ENCODE assay signal across 8 mouse cellular contexts in genomic region chr11:31871911-31872310, GRCm38 (mm10). TPM values are rescaled to one million over a fixed set of nuclear protein-coding genes. Genes with fewer than 3 reads are reported as not detected.
DNase-seq lines count a peak whose midpoint lies in the region; ATAC-seq and TF ChIP-seq lines count a peak whose summit lies in the region.

TSS of gene Cpeb4 (plus strand) at chr11:31872211.

- 78% methylated on average over 4 of the region's 4 CpGs for WGBS in embryonic facial prominence, embryonic 13.5 days
- WGBS in heart, embryonic 16.5 days = 44% methylated on average over 4 of the region's 4 CpGs
- 88% methylated on average over 4 of the region's 4 CpGs for WGBS in limb, embryonic 11.5 days
- WGBS in small intestine, adult 2 months = 70% methylated on average over 4 of the region's 4 CpGs

- peak within 1 kb of the TSS; percentile 84 for H3K9ac ChIP-seq in embryonic facial prominence, embryonic 13.5 days
- peak within 1 kb of the TSS; percentile 96 for H3K9ac ChIP-seq in heart, embryonic 16.5 days (ENCODE audit: low read length)
- H3K9ac ChIP-seq in limb, embryonic 11.5 days (ENCODE audit: low read length) = peak within 1 kb of the TSS; percentile 61

- H3K4me2 ChIP-seq in embryonic facial prominence, embryonic 13.5 days = peak within 1 kb of the TSS; percentile 85
- H3K4me2 ChIP-seq in heart, embryonic 16.5 days (ENCODE audit: low read depth, low read length) = peak within 1 kb of the TSS; percentile 81
- peak within 1 kb of the TSS; percentile 84 for H3K4me2 ChIP-seq in limb, embryonic 11.5 days (ENCODE audit: low read depth, severe bottlenecking)

- H3K36me3 ChIP-seq in embryonic facial prominence, embryonic 13.5 days = no peaks in the 10 kb centered on the region
- no peaks in the 10 kb centered on the region for H3K36me3 ChIP-seq in heart, embryonic 16.5 days (ENCODE audit: control insufficient read depth, insufficient read depth)
- H3K36me3 ChIP-seq in limb, embryonic 11.5 days (ENCODE audit: control insufficient read depth, insufficient read depth, low read length) = no peaks in the 10 kb centered on the region
- H3K36me3 ChIP-seq in small intestine, adult 2 months (ENCODE audit: control insufficient read depth, insufficient read depth, low read length) = peaks cover 2% of the 10 kb centered on the region; the same call in 1 of the 2 replicates

- no peaks in the 10 kb centered on the region for H3K9me3 ChIP-seq in embryonic facial prominence, embryonic 13.5 days
- H3K9me3 ChIP-seq in heart, embryonic 16.5 days (replicated peaks; ENCODE audit: control insufficient read depth, low read length) = no peaks in the 10 kb centered on the region
- no peaks in the 10 kb centered on the region for H3K9me3 ChIP-seq in limb, embryonic 11.5 days (ENCODE audit: control insufficient read depth, low read length)

- no peak for DNase-seq in left cerebral cortex, adult 18-20 months (ENCODE audit: low spot score in 2 of 2)
- DNase-seq in left cerebral cortex, adult 11 months (ENCODE audit: low spot score) = no peak
- DNase-seq in limb, embryonic 11.5 days (ENCODE audit: low spot score) = no peak
- no peak for DNase-seq in right cerebral cortex, adult 2 months (ENCODE audit: low spot score in 2 of 2)
- DNase-seq in right cerebral cortex, postnatal 14 days = no peak

- peak within 1 kb of the TSS; percentile 86 for H3K4me3 ChIP-seq in embryonic facial prominence, embryonic 13.5 days
- peak within 1 kb of the TSS; percentile 94 for H3K4me3 ChIP-seq in heart, embryonic 16.5 days (ENCODE audit: low read length)
- peak within 1 kb of the TSS; percentile 67 for H3K4me3 ChIP-seq in limb, embryonic 11.5 days (ENCODE audit: low read depth, low read length)
- H3K4me3 ChIP-seq in small intestine, adult 2 months (ENCODE audit: low read depth, low read length) = peak within 1 kb of the TSS; percentile 82

- no peaks in the 10 kb centered on the region for H3K27me3 ChIP-seq in embryonic facial prominence, embryonic 13.5 days
- H3K27me3 ChIP-seq in heart, embryonic 16.5 days (ENCODE audit: control insufficient read depth, insufficient read depth, low read length) = no peaks in the 10 kb centered on the region
- H3K27me3 ChIP-seq in limb, embryonic 11.5 days (ENCODE audit: control insufficient read depth, insufficient read depth, low read length) = no peaks in the 10 kb centered on the region
- no peaks in the 10 kb centered on the region for H3K27me3 ChIP-seq in small intestine, adult 2 months (ENCODE audit: control insufficient read depth, insufficient read depth, low read length)

- peak within 1 kb of the TSS; percentile 51; the same call in 1 of the 2 replicates for H3K27ac ChIP-seq in embryonic facial prominence, embryonic 13.5 days
- peak within 1 kb of the TSS; percentile 88 for H3K27ac ChIP-seq in heart, embryonic 16.5 days (ENCODE audit: low read length)
- no peak within 1 kb of the TSS for H3K27ac ChIP-seq in limb, embryonic 11.5 days (replicated peaks; ENCODE audit: low read depth, low read length)
- H3K27ac ChIP-seq in small intestine, adult 2 months (ENCODE audit: insufficient read depth, low read depth, low read length) = peak within 1 kb of the TSS; percentile 54

- H3K4me1 ChIP-seq in embryonic facial prominence, embryonic 13.5 days = peaks cover 19% of the 10 kb centered on the region
- H3K4me1 ChIP-seq in heart, embryonic 16.5 days (ENCODE audit: control insufficient read depth, insufficient read depth, low read length) = peaks cover 11% of the 10 kb centered on the region
- peaks cover 4% of the 10 kb centered on the region; the same call in 1 of the 2 replicates for H3K4me1 ChIP-seq in limb, embryonic 11.5 days (ENCODE audit: control insufficient read depth, insufficient read depth, low read length)
- peaks cover 4% of the 10 kb centered on the region; the same call in 1 of the 2 replicates for H3K4me1 ChIP-seq in small intestine, adult 2 months (ENCODE audit: control insufficient read depth, insufficient read depth, insufficient read length, low read length)

- no peak for TF ChIP-seq POLR2A in small intestine, adult 2 months (IDR thresholded peaks at IDR 0.05; ENCODE audit: low read depth, low read length)

- ATAC-seq in embryonic facial prominence, embryonic 13.5 days (ENCODE audit: insufficient number of reproducible peaks, insufficient read depth, low FRiP score, low TSS enrichment, low read depth) = no peak
- no peak for ATAC-seq in heart, embryonic 16.5 days (replicated peaks; ENCODE audit: extremely low read depth, insufficient read depth, low FRiP score)
- no peak for ATAC-seq in limb, embryonic 11.5 days (ENCODE audit: insufficient number of reproducible peaks, low FRiP score, low TSS enrichment, low read depth)

- TF ChIP-seq CTCF in small intestine, adult 2 months (IDR thresholded peaks at IDR 0.05; ENCODE audit: extremely low read depth, insufficient read length, insufficient replicate concordance, low read depth, low read length) = no peak

RNA-seq across cellular contexts. Expression of gene Cpeb4, which starts in this region (rescaled TPM):
- 100 to 1,000 TPM; 145 to 152 TPM for total RNA-seq in left cerebral cortex, adult 18-20 months (2021)
- polyA plus RNA-seq in embryonic facial prominence, embryonic 13.5 days (2015; fragmentation: Nextera tagmentation; extraction: Ambion mirVana) = 2.0 and 2.6 TPM in 2 replicates
- 5.9 and 7.3 TPM in 2 replicates for polyA plus RNA-seq in heart, embryonic 16.5 days (2015; fragmentation: Nextera tagmentation; extraction: Ambion mirVana)
- 3.6 and 3.8 TPM in 2 replicates for polyA plus RNA-seq in limb, embryonic 11.5 days (2014; fragmentation: Nextera tagmentation; extraction: Ambion mirVana)
- polyA plus RNA-seq in small intestine, adult 2 months (2012; rRNA removed) = 2.7 and 4.9 TPM in 2 replicates
